Mouse (Mus musculus) monocyte, adult 2 months (primary cell): ENCODE results near the gene Twnk.
"Not testable (repeated sequence)": the region's sequence is repeated elsewhere in the genome, so short reads cannot be mapped to it uniquely, and the experiment has no call there.

ENCODE experiments used
- DNase-seq, 2 experiments: peaks; one replicate each; pipeline ENCODE4 v3.0.0; 2022; ENCODE audit warnings: low spot score in 2 of 2, low read depth in 1 of 2

The Twnk gene

DNA sequence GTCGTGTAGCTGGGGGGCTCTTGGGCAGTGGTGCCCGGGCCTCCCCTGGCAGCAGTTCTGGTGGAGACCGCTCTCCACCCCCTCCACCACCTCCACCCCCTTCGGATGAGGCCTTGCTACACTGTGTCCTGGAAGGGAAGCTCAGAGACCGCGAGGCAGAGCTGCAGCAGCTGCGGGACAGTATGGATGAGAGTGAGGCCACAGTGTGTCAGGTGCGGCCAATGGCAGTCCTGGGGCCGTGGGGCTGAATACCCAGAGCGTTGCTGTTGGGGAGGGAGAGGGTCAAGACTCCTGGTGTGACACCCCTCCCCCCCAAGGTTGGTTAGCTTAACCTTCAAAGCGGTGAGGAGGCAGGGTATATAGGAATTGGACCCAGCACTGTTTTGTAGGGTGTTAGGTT is 18.5 kb downstream of the Twnk start:
- no peak for DNase-seq

DNA sequence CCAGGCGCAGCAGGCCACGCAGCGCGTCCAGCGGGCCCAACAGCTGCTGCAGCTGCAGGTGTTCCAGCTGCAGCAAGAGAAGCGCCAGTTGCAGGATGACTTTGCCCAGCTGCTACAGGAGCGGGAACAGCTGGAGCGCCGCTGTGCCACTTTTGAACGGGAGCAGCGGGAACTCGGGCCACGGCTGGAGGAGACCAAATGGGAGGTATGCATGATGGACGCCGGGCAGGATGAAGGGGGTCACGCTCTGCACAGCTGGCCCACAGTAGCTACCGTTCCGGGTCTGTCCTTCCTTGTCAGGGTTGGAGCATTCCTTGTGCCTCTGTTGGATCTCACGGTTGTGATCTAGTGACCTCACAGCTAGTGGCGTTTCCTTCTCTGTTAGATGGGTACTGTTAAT is 19.3 kb downstream of the Twnk start:
- DNase-seq: no peak

DNA sequence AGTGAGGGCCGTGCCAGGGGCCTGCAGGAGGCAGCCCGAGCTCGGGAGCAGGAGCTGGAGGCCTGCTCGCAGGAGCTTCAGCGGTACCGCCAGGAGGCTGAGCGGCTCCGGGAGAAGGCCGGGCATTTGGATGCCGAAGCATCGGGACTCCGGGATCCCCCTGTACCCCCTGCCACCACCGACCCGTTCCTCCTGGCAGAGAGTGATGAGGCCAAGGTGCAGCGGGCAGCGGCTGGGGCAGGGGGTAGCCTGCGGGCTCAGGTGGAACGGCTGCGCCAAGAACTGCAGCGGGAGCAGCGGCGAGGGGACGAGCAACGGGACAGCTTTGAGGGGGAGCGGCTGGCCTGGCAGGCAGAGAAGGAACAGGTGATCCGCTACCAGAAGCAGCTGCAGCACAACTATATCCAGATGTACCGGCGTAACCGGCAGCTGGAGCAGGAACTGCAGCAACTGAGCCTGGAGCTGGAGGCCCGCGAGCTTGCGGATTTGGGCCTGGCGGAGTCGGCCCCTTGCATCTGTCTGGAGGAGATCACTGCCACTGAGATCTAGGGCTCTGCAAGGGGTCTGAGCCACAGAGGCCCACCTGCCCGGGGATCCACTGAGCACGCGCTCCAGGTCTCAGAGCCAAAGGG is 20.6 kb downstream of the Twnk start:
- DNase-seq: no peak

DNA sequence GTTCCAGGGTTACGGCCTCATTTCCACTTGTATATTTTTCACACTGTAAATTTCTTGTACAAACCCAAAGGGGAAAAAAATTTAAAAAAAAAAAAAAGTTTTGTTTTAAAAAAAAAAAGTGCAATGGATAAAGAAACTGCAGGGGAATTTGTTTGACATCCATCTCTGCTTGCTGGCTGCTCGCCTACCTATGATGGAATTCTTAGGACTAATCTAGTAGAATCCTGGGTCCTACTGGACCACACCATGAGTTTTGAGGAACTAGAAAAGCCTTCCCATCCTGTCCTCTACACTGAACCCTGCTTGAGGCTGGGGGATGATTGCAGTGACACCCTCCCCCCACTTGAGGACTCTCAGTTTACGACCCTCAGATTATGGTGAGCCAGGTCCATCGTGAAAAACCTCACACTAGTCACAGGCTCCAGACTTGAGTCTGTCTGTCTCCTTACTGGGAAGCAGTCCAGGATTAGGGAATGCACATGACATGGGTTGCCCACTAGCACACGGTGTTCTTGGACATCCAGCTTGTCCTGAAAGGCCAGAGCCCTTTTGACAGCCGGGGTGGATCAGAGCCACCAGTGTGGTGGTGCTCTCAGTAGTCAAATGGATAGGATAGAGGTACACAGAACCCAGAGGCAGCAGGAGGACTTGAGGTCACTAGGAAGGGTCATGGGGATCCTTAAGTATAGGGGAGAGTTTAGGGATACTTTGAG is 21.7 kb downstream of the Twnk start:
- no peak for DNase-seq

DNA sequence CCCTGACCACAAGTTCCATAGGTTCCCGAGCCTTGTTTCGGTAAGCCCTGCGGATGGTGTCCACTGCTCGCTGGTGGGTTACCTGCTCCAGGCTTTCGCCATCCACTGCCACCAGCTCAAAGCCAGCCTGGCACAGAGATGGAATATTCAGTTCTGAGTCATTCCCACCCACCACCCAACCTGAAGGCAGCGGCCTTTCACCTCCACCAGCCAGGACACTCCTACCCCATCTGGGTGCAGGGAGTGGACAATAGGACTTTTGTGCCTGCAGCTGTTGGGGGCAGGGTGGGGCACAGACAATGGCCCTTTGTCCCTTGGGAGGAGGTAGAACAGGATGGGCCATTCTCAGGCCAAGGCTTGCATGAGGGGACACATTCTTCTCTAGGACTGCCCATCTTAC is 22.4 kb downstream of the Twnk start:
- DNase-seq: no peak

DNA sequence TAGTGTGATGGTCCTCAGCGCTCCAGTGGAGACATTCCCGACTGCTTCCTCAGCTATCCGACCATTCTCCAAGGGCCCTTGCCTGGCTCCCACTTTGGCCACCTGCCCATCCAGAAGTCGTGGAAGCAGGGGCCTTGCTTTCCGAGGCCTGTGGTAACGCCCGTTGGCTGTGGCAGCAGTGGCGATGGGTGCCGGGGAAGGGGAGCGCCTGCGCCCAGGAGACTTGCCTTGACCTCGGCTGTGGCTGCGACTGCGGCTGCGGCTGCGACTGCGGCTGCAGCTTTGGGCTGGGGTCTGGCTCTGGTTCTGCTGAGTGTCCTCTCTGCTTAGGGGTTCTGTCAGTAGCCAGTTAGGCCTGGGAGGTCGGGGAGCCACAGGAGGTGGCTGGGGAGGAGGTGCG is 23.3 kb downstream of the Twnk start:
- DNase-seq: no peak

DNA sequence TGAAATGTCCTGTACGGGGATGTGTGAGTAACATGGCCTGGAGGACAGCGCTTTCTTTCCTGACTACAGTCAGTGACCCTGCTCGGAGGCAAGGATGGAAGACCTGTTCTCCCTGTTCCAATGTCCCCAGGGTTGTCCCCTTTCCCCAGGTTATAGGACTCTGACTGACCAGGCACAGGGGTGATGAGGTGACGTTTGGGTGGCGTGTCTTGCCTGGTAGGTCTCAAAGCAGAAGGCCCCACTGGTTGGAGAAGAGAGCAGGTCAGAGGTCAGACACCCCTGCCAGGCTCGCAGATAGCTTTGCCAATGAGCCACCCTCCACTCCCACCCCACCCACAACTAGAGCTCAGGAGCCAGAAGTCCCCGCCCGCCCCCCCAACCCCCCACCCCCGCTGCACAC is 24.1 kb downstream of the Twnk start:
- no peak for DNase-seq

DNA sequence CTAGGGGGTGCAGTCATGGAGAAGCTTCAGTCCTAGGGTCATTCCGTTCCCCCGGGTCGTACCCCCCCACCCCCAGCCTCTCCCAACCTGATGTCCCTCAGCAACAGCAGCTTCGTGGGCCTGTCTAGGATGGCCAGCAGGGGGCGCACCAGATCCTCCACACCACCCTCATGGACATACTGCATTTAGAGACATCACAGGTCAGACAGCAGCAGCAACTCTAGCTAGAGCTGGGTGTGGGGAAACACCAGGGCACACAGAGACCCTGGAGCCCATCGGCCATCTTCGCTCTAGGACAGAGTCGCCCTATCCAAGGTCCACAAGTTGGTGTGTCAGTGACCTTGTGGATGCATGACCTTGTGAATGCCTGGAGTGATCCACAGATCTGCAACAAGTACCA is 24.6 kb downstream of the Twnk start:
- peak in 1 of 2 experiments; percentile 40 for DNase-seq

DNA sequence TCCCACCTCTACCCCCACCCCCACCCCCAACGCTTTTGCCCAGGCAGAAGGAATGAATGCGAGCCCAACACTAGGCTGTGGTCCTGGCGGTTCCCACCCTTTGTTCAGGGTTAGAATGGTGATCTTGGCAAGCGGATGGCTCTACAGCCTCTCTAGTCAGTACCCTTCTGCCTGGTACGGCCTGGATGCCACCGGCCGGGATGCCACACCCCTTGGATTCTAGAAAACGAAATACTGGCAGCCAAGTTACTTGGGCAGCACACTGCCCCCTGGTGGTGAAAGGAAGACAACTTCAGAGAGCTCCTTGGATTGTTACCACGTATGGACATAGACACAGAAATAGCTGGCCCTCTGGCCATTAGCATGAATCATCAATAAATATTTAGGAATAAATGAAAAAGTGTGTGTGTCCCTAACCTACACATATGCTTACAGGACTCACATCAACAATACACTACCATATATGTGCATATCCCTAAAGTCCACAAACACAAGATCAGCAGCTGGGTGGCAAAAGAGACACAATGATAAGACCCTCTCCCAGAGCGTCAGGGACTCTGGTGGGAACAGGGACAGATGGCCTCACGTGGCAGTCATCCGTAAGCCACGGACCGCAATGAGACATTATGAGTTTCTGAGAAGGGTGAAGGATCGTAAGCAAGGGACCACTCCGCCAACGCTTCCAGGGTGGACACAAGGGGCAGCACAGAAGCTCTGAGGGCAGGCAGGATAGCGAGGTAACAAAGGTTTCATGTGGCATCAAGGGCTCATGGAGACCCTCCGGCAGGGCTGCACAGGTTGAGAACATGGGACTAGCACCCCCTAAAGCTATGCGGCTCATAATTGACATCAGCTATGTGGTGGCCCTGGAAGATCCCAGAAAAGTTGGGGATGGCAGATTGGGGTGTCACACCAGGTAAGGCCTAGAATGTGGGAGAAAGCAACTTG is 25.6 kb downstream of the Twnk start:
- peak in 1 of 2 experiments; percentile 44 for DNase-seq

DNA sequence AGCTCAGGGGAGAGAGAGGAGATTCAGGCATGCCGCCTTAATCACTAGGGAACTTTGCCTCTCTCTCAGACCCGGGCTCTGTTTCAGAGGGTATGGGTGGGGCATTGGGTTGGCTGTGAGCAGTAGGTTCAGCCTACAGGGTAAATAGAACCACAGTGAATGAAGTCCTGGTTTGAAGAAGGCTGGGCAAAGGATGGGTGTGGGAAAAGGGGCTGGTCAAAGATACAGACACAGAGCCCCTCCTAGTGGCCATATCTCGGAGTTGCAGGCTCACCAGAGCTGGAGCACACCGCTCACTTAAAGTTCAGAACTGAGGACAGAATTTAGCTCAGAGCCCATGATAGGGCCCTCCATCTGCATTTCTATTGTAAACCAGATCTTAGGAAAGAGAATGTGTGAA is 26.3 kb downstream of the Twnk start:
- peak in 1 of 2 experiments; percentile 48 for DNase-seq

DNA sequence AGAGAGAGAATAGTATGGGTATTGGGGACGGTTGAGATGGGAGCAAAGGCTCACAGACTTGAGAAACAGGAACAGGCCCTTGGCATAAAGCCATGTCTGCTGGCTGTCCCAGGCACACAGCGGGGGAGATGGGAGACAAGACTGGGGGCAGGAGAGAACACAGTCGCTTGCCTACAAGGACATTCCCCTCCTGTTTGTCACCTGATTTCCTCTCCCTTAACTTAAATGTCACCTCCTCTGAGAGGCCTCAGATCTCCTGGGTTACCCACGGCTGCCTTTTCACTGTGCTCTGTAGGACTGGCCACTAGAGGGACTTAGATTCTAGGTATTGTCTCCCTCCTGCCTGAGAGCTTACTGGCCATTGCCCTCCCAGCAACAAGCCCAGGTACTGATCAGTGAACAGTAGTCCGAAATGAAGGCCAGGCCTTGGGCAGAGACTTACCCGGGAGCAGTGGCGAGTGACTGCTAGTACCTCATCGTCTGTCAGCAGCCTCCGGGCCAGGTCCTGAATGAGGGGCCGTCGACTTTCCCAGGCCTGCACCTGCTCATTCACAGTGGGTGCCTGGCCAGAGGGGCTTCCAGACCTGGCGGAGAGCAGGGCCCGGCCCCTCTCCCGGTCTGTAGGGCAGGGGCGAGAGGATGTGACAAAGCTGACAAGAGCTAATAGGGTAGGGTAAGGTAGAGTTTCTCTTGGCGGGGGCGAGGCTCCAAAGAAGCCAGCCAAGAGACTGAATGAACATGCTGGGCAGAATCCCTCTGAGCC is 27.3 kb downstream of the Twnk start:
- DNase-seq: no peak

DNA sequence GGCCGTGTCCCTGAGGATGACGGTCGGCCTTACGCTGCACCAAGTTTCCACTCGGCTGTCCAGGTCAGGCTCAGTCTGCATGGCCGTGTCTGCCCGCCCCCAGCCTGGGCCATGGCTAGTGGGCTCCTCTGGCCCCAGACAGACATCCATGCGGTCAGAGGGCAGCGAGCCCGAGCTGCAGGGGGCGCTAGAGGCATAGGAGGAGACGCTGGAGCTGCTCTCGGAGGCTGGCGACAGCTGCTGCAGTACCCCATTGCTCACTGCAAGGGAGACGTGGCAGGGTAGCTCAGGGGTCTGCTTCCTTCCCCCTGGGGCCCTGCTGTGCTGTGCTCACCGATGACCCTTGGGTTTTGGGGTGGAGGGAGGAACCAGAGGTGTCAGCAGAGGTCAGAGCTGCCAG is 31.4 kb downstream of the Twnk start:
- peak in 1 of 2 experiments; percentile 32 for DNase-seq

DNA sequence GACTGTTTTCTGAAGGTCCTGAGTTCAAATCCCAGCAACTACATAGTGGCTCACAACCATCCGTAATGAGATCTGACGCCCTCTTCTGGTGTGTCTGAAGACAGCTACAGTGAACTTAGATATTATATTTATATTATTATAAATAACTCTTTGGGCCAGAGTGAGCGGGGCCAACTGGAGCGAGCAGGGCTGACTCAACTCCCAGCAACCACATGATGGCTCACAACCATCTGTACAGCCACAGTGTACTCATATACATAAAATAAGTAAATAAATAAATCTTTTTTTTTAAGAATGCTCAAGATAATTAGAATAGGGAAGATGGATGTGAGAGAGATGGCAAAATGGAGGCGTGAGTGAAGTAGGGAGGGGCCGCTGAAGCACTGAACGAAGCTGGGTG is 32.7 kb downstream of the Twnk start:
- not testable (repeated sequence) for DNase-seq

DNA sequence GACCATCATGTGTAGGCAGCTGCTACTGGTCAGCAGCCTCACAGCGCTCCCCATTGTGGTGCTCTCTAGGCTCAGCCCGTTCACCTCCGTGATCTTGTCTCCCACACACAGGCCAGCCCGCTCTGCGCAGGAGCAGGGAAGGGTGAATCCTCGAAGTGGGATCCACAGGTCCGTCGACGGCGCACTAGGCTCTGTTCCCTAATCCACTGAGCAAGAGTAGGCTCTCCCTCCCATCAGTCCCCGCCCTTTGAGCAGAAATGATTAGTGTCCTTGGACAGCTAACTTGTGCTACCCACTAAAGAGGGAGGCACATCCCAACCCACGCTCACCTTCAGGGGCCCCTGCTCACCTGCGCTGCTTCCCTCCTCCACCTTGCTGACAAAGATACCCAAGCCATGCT is 34.8 kb downstream of the Twnk start:
- no peak for DNase-seq

DNA sequence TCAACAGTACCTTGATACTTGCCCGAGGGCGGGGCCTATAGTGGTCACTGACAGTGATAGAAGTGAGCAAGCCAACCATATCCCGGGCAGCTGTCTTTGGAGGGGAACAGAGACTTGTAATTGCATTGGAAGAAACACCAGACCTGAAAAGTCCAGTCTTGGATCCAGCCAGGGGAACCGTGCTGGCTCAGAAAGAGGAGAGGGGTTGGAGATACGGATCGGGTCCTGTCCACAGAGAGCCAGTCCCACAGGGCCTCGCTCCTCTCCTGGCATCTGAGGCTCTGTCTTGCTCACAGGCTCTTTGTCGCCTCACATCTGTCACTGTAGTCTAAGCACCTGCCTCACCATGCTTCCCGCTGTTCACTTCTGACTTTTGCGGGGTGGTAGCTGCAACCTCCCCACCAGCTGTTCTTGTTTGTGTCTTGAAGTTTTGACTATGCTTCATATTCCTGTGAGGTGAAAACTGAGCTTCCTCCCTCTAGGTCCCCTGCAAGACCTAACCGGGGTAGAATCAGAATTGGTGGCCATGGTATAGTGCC is 39.0 kb downstream of the Twnk start:
- no peak for DNase-seq

DNA sequence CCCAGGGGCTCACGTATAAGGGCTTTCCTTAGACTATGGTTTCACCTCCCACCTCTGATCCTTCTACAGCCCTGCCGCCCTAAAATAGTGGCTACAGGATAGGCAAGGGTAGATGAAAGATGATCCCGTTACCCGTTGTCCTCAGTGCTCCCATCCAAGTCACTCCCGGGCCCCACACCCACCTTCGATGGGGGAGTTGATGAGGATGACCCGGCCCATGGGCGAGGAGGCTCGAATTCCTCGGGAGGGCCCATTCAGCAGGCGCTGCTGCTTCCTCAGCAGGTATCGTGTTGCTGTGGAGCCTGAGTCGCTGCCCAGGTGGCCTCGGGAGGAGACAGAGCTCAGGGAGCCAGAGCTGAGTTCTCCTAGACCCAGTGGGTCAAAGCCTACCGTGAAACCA is 39.8 kb downstream of the Twnk start:
- no peak for DNase-seq

DNA sequence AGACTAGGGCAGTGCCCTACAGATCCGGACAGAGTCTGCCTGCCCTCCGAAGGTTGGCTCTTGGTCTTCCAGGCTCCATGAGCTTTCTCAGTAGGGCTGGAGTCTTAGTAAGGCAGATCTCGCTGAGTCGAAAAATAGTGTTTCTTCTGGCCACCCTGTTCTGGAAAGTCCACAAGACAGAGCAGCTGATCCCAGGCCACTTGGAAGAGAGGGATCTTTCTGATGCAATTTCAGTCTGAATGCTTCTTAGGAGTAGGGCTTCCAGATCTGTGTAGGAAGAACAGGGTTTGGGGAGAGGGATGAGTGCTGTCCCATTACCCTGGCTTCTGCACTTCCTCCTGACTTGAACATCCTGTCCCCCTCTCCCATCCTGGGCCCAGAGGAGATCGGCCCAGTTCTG is 40.2 kb downstream of the Twnk start, which contains the start of gene Pdzd7:
Gene Pdzd7 (minus strand): TSS at position 67 of the 400 bp plus-strand sequence.
- DNase-seq: no peak

DNA sequence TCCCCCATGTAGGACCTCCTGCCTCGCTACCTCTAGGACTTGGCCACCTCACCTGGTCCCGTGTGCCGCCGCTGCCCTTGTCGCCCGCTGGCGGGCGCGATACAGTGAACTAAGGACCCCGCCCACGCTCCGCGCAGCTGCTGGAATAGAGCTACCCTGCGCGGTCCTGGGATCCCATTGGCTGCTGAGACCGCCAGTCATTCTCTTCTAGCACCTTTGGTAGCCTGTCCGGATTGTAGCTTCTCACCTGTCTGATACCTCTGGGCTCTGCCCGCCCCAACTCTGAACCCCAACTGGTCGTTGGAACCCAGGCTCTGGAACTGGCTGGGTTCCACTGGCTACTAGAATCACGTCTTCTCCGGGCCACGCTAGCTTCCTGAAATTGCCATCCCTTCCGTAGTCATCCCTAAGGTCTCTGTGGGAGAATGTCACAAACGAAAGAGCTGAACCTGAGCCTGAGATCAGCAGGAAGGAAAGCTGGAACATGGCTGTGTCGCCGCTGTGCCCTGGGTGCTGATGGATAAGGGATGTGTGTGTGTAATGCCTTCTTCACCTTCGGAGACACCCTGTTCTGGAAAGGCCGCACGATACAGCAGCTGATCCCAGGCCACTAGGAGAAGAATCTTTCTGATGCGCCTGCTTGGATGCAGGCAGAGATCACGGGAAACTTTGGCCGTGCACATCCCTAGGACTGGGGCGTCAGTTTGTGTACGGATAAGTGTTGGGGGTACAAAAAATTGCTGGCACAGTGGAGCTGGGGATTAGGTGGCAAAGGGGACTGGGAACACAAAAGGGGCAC is 41.3 kb downstream of the Twnk start:
- no peak for DNase-seq

DNA sequence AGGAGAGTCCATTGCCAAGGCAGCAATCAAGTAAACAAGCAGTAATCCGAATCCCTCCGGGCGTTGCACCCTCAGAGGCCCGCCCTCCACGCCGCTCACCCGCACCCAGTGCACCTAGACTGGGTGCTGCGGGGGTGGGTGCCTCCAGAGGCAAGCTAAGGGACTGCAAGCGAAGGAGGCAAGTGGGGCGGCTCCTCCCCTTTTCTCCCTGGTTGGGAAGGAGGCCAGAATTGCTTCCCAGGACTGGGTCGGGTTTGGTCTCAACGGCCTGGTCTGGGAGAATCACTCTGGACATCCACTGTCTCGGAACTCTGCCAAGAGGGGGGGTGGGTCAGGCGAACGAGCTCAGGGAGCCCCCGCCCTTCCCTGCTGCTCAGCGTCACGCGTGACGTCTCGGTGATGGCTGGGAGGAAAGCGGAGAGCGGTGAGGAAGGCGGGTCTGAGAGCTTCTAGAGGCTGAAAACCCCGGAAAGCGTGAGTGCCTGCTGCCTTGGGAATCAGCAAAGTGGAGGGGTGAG is 42.0 kb downstream of the Twnk start, which contains the start of gene Sfxn3:
Gene Sfxn3 (plus strand): TSS at position 87 of the 518 bp plus-strand sequence.
- peak; percentile 75 to 88 for DNase-seq
